Mouse (Mus musculus) erythroblast, embryonic 14.5 days (primary cell): ENCODE data around the gene Olfr190. TPM values are rescaled to one million over a fixed set of nuclear protein-coding genes. Genes with fewer than 3 reads are reported as not detected.
"Not testable (repeated sequence)": the region's sequence is repeated elsewhere in the genome, so short reads cannot be mapped to it uniquely, and the experiment has no call there.

Experiments
- H3K27me3 ChIP-seq: 2 replicates; pipeline ENCODE4 v1.6.1; 2012; ENCODE audit warnings: inconsistent platforms; ENCODE audit not compliant: control insufficient read depth
- H3K36me3 ChIP-seq: 2 replicates; pipeline ENCODE4 v1.6.1; 2012; ENCODE audit warnings: mild to moderate bottlenecking, inconsistent platforms; ENCODE audit not compliant: control insufficient read depth
- H3K4me1 ChIP-seq: 2 replicates; pipeline ENCODE4 v1.6.1; 2012; ENCODE audit warnings: inconsistent platforms; ENCODE audit not compliant: control insufficient read depth
- H3K4me3 ChIP-seq: replicated peaks from 2 replicates; pipeline ENCODE3; 2012; ENCODE audit warnings: moderate library complexity, mild to moderate bottlenecking, inconsistent platforms
- H3K9me3 ChIP-seq: 2 replicates; pipeline ENCODE4 v1.6.1; 2012; ENCODE audit warnings: low read length, inconsistent platforms, mixed read lengths; ENCODE audit not compliant: control insufficient read depth
- GATA1 ChIP-seq: IDR thresholded peaks from 2 replicates; pipeline ENCODE4 v1.6.1; 2012; ENCODE audit warnings: low read length, inconsistent platforms, mixed read lengths
- TAL1 ChIP-seq: IDR thresholded peaks from 3 replicates; pipeline ENCODE4 v1.6.1; 2012; ENCODE audit warnings: low read length, inconsistent platforms, mixed read lengths
- polyA plus RNA-seq: library from polyadenylated mRNA; stranded (reverse); fragments of >175 nt; gene quantifications from 2 replicates; pipeline ENCODE4 v1.2.3, GENCODE M21; 2012

Gene Olfr190
- polyA plus RNA-seq, result not detected in 2 replicates

DNA sequence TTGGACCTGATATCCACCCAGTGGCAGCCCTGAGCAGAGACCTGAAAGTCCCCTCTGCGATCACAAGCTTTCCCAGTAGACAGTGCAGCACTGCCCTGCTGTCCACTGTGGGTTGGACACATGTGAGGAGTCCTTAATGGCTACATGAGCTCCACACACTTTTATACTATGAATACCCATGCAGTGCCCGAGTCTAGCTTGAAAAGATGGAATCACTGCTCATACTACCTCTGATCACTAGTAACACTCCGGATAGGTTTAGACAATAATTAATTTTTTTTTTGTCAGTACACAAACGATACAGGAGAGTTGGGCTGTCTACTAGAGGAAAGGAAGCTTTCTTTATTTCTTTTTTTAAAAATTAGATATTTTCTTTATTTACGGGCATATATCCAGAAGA, at the start of gene Olfr190:
Gene Olfr190, minus strand, starts transcription at position 101 of the 400 bp plus-strand sequence.
- Histone ChIP-seq H3K9me3 (no peaks in the 10 kb centered on the region), H3K36me3 (no peaks in the 10 kb centered on the region), H3K4me3 (no peak within 1 kb of the TSS), H3K27me3 (no peaks in the 10 kb centered on the region), H3K4me1 (no peaks in the 10 kb centered on the region)
- no peak for TF ChIP-seq TAL1
- no peak for TF ChIP-seq GATA1

DNA sequence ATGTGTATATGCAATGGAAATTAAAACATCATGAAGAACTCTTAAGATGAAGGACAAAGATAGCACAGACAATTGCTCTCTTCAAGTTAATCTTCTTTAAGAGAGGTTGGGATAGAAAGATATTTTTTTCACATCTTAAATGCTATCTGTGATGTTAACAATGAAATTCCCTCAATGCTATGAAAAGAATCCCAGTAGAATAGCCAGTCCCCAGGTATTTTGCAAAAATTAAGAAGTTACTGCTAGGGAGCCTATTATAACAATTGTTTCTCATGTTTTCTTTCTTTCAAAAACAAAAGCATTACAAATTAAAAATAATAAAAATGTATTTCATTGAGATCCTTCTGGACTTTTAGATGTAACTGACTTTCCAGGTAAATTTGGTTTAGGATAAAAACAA, 43.2 kb upstream of the Olfr190 start, which contains the start of gene Olfr194:
Gene Olfr194, minus strand, starts transcription at position 101 of the 400 bp plus-strand sequence.
- no peaks in the 10 kb centered on the region for H3K36me3 ChIP-seq
- H3K4me1 ChIP-seq, result no peaks in the 10 kb centered on the region
- TF ChIP-seq TAL1 (no peak), GATA1 (no peak)
- H3K27me3 ChIP-seq, result no peaks in the 10 kb centered on the region
- no peaks in the 10 kb centered on the region; the same call in 1 of the 2 replicates for H3K9me3 ChIP-seq
- no peak within 1 kb of the TSS for H3K4me3 ChIP-seq

DNA sequence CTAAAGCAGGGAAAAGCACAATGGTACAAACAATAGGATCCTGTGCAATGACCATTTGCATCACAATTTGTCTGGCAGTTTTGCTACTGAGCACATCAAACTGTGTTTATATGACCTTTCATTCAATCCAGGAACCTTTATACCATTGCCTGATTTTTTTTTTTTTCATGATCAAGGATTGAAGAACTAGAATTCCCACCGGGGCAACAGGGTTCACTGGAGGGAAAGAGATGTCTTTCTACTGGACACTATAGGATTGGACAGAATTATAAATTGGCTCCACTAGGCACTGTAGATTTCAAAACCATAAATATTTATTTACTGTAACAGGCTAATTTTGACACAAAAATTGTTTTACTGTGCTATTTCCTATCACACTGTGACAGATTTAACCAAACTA, 34.0 kb upstream of the Olfr190 start, which contains the start of gene Olfr193:
Gene Olfr193, minus strand, starts transcription at position 101 of the 400 bp plus-strand sequence.
- Histone ChIP-seq H3K4me1 (no peaks in the 10 kb centered on the region), H3K27me3 (no peaks in the 10 kb centered on the region), H3K4me3 (no peak within 1 kb of the TSS), H3K36me3 (no peaks in the 10 kb centered on the region), H3K9me3 (no peaks in the 10 kb centered on the region; the same call in 1 of the 2 replicates)
- TF ChIP-seq TAL1, result no peak
- TF ChIP-seq GATA1, result no peak

DNA sequence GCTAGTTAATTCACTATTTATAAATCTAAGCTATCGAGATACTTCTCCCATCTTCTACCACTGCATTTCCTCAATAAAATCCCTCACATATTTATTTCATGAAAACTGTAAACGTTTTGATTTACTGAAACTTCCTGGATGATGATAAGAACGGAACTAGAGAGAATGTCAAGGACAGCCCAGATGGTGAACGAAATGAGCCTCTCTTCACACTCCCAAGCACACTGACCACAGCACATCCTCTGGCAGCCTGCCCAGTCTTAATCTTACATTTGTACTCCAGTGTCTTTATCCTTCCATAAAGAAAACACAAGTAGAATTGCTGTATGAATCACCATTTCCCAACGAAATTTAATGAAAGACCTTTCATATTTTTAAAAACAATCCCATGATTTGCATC, 30.7 kb upstream of the Olfr190 start:
- not testable (repeated sequence) for H3K9me3 ChIP-seq, H3K4me1 ChIP-seq, H3K36me3 ChIP-seq, H3K4me3 ChIP-seq, H3K27me3 ChIP-seq

DNA sequence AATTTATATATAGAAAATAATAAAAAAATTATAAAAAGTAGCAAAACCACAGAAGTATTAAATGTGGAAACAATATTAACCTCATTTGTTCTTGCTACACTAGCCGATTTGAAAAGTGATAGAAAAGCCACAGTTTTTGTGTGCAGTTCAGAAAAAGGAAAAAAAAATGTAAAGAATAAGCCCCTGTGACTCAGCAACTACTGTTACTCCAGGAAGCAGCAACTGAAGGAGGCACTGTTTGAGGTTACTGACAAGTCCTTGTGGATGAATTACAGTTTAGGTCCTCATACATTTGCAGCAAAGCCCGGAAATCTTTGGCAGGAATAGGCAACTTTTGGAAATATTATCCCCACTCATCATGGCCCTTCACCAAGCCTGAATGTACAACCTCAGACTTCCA, 27.5 kb upstream of the Olfr190 start:
- TF ChIP-seq GATA1, result no peak
- no peak for TF ChIP-seq TAL1
- peaks cover 4% of the 10 kb centered on the region; the same call in 1 of the 2 replicates for H3K9me3 ChIP-seq
- no peaks in the 10 kb centered on the region for H3K4me1 ChIP-seq
- H3K27me3 ChIP-seq, result no peaks in the 10 kb centered on the region
- H3K4me3 ChIP-seq, result no peak overlapping the region
- no peaks in the 10 kb centered on the region for H3K36me3 ChIP-seq

DNA sequence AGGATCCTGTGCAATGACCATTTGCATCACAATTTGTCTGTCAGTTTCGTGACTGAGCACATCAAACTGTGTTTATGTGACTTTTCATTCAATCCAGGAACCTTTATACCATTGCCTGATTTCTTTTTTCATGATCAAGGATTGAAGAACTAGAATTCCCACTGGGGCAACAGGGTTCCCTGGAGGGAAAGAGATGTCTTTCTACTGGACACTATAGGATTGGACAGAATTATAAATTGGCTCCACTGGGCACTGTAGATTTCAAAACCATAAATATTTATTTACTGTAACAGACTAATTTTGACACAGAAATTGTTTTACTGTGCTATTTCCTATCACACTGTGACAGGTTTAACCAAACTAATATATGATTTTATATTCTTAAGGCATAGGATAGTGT, 11.9 kb upstream of the Olfr190 start, which contains the start of gene Olfr191:
Gene Olfr191, minus strand, starts transcription at position 101 of the 400 bp plus-strand sequence.
- H3K4me3 ChIP-seq, H3K36me3 ChIP-seq, H3K4me1 ChIP-seq, H3K9me3 ChIP-seq, H3K27me3 ChIP-seq: not testable (repeated sequence)

DNA sequence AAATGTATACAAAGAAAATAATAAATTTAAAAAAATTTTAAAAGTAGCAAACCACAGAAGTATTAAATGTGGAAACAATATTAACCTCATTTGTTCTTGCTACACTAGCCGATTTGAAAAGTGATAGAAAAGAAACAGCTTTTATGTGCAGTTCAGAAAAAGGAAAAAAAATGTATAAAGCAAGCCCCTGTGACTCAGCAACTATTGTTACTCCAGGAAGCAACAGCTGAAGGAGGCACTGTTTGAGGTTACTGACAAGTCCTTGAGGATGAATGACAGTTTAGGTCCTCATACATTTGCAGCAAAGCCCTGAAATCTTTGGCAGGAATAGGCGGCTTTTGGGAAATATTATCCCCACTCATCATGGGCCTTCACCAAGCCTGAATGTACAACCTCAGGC, 3.3 kb upstream of the Olfr190 start:
- not testable (repeated sequence) for H3K9me3 ChIP-seq, H3K4me1 ChIP-seq, H3K36me3 ChIP-seq, H3K27me3 ChIP-seq, H3K4me3 ChIP-seq

DNA sequence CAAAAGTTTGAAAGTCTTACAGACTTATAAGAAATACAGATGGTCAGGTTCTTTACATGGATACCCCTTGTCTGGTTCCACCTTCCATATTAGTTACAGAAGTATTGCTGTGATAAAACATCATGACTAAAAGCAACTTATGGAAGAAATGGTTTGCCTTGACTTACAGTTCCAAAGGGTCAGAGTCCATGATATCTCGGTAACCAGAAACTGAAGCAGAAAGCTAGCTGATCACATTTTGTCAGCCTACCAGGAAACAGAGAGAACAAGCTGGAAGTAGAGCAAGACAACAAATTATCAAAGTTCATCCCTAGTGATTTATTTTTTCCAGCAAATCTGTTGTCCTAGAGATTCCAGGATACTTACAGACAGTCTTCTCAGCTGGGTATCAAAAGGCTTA, 4.3 kb downstream of the Olfr190 start:
- Histone ChIP-seq H3K4me1 (no peaks in the 10 kb centered on the region), H3K4me3 (no peak overlapping the region), H3K9me3 (no peaks in the 10 kb centered on the region), H3K27me3 (no peaks in the 10 kb centered on the region), H3K36me3 (no peaks in the 10 kb centered on the region)
- TF ChIP-seq TAL1 (no peak), GATA1 (no peak)

DNA sequence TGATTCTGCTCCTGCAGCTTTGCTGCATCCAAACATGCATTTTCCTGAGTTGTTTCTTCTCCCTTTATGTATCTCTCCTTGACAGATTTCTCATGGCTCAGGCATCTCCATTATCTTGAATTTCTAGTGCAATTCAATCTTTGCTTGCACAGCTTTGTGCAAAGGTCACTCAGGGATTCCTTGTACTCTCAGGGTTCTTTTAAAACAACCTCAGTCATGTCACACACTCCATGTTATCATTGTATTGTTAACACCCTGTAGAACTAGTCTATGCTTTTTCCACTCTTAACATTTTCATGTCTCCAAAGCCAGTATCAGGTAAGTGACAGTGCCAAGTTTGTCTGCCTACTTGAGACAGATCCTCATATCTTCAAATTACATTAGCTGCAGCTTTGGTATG, 6.0 kb downstream of the Olfr190 start:
- Histone ChIP-seq H3K4me1 (no peaks in the 10 kb centered on the region), H3K9me3 (no peaks in the 10 kb centered on the region), H3K4me3 (no peak overlapping the region), H3K27me3 (no peaks in the 10 kb centered on the region), H3K36me3 (no peaks in the 10 kb centered on the region)
- no peak for TF ChIP-seq GATA1
- no peak for TF ChIP-seq TAL1

DNA sequence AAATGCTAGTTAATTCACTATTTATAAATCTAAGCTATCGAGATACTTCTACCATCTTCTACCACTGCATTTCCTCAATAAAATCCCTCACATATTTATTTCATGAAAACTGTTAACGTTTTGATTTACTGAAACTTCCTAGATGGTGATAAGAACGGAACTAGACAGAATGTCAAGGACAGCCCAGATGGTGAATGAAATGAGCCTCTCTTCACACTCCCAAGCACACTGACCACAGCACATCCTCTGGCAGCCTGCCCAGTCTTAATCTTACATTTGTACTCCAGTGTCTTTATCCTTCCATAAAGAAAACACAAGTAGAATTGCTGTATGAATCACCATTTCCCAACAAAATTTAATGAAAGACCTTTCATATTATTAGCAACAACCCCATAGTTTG, 15.4 kb downstream of the Olfr190 start:
- not testable (repeated sequence) for H3K27me3 ChIP-seq, H3K4me3 ChIP-seq, H3K36me3 ChIP-seq, H3K4me1 ChIP-seq, H3K9me3 ChIP-seq

DNA sequence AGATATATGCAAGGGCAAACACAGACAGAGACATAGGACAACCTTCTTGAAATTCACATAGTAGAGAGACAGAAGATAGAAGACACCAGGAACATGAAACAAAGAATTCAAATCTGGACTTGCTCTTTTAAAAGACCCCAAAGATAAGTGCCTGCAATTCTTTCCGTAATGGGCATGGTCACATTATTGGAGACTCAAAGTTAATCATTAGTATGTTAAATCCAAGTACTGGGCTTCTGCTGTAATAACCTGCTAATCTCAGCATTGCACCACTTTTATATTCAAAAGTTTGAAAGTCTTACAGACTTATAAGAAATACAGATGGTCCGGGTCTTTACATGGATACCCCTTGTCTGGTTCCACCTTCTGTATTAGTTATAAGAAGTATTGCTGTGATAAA, 28.5 kb downstream of the Olfr190 start:
- H3K36me3 ChIP-seq, H3K4me3 ChIP-seq, H3K4me1 ChIP-seq, H3K9me3 ChIP-seq, H3K27me3 ChIP-seq: not testable (repeated sequence)
